Mouse (Mus musculus) Muller cell, postnatal 12 days (primary cell): Measurements from ENCODE around the gene Abca16.
A peak's percentile ranks its signal among the peaks of the same experiment; 100 is the strongest.

Source experiments
- DNase-seq: peaks from one replicate; pipeline ENCODE4 v3.0.0-alpha.2; 2015; ENCODE audit errors: inconsistent ontology term

Gene Abca16

GRCm38 (mm10) chr7:120409447-120409846 is at the start of gene Abca16:
Abca16 (plus strand) TSS chr7:120409647.
- no peak for DNase-seq

- peak; percentile 3 for DNase-seq
Measured at GRCm38 (mm10) chr7:120361159-120361558, 48.3 kb upstream of the Abca16 start.

GRCm38 (mm10) chr7:120412391-120412790 is 2.9 kb downstream of the Abca16 start:
- DNase-seq: no peak

GRCm38 (mm10) chr7:120426625-120427024 is 17.2 kb downstream of the Abca16 start:
- DNase-seq: no peak

GRCm38 (mm10) chr7:120431464-120431863 is 22.0 kb downstream of the Abca16 start:
- DNase-seq: no peak

GRCm38 (mm10) chr7:120503891-120504662 is 94.6 kb downstream of the Abca16 start:
- DNase-seq: peak; percentile 75

- DNase-seq: no peak
Measured at GRCm38 (mm10) chr7:120504663-120504979, 95.2 kb downstream of the Abca16 start.

GRCm38 (mm10) chr7:120534805-120535204 is 125.4 kb downstream of the Abca16 start:
- DNase-seq: no peak

GRCm38 (mm10) chr7:120552479-120553180 is 143.2 kb downstream of the Abca16 start:
- DNase-seq: no peak

GRCm38 (mm10) chr7:120553181-120553551 is 143.7 kb downstream of the Abca16 start:
- no peak for DNase-seq

GRCm38 (mm10) chr7:120567366-120567765 is 157.9 kb downstream of the Abca16 start:
- no peak for DNase-seq

GRCm38 (mm10) chr7:120576520-120576919 is 167.1 kb downstream of the Abca16 start:
- DNase-seq: no peak
